Mouse (Mus musculus): ENCODE measurements around the gene Gm28043.

GRCm38 (mm10) chr17:29705881-29706280 lies 91.2 kb downstream of the Gm28043 start:
- TF ChIP-seq CTCF (IDR thresholded peaks at IDR 0.05; ENCODE audit: control insufficient read depth, insufficient read depth, insufficient replicate concordance, low read depth, low read length) (no peak), POLR2A (IDR thresholded peaks at IDR 0.05; ENCODE audit: control insufficient read depth, low read depth, low read length) (no peak)

Data from testis, adult 2 months (tissue).